Comparison of ENCODE assay signal across 8 mouse cellular contexts in the genomic region with DNA sequence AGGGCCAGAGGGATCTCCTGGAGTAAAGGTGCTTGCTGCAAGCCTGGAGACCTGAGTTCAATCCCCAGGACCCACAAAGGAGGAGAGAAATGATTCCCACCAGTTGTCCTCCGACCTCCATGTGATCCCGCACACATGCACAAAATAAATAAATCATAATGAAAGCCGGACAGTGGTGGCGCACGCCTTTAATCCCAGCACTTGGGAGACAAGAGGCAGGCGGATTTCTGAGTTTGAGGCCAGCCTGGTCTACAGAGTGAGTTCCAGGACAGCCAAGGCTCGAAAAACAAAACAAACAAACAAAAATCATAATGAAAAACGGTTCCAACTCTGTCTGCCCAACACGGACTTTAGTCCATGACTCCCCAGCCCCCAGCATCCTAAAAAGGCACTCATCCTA. TPM values are rescaled to one million over a fixed set of nuclear protein-coding genes. Genes with fewer than 3 reads are reported as not detected.
DNase-seq lines count a peak whose midpoint lies in the region; ATAC-seq and TF ChIP-seq lines count a peak whose summit lies in the region.

No protein-coding gene starts in this region.

- no peak for ATAC-seq in midbrain, embryonic 12.5 days (ENCODE audit: low FRiP score, low read depth)
- no peak for ATAC-seq in midbrain, embryonic 11.5 days (ENCODE audit: low FRiP score)
- ATAC-seq in limb, embryonic 12.5 days (ENCODE audit: insufficient number of reproducible peaks, insufficient read depth, low FRiP score, low TSS enrichment, low read depth) = no peak
- ATAC-seq in stomach, postnatal 0 days (ENCODE audit: low FRiP score, low TSS enrichment) = no peak

- no peak for TF ChIP-seq EP300 in heart, adult 2 months (IDR thresholded peaks at IDR 0.05; ENCODE audit: insufficient read depth, low read depth, low read length)
- no peak for TF ChIP-seq EP300 in stomach, postnatal 0 days (optimal IDR thresholded peaks at IDR 0.05)

- H3K79me2 ChIP-seq in heart, adult 2 months (replicated peaks; ENCODE audit: control insufficient read depth, insufficient read depth, low read length) = no peaks in the 10 kb centered on the region

- no peak for TF ChIP-seq POLR2A in heart, adult 2 months (IDR thresholded peaks at IDR 0.05; ENCODE audit: insufficient read depth, low read depth, low read length)

- no peak for TF ChIP-seq CTCF in heart, adult 2 months (IDR thresholded peaks at IDR 0.05)
- no peak for TF ChIP-seq CTCF in stomach, postnatal 0 days (IDR thresholded peaks at IDR 0.05; ENCODE audit: low read depth)

- DNase-seq in heart, adult 2 months = no peak
- DNase-seq in heart, adult 8-10 months (ENCODE audit: low spot score) = no peak
- DNase-seq in midbrain, embryonic 11.5 days (ENCODE audit: low spot score, missing footprints) = no peak
- no peak for DNase-seq in stomach, postnatal 0 days (ENCODE audit: low spot score)
- DNase-seq in ovary, postnatal 36 days (ENCODE audit: low spot score) = no peak
- DNase-seq in layer of hippocampus, adult 11-12 months (ENCODE audit: low spot score) = no peak

- no peak overlapping the region; the same call in 1 of the 2 replicates for H3K4me2 ChIP-seq in midbrain, embryonic 12.5 days (replicated peaks)
- H3K4me2 ChIP-seq in midbrain, embryonic 11.5 days = no peak overlapping the region
- H3K4me2 ChIP-seq in limb, embryonic 12.5 days = peak overlapping the region; percentile 62
- peak overlapping the region; percentile 55 for H3K4me2 ChIP-seq in stomach, postnatal 0 days (replicated peaks; ENCODE audit: low read depth)

- 69% methylated on average over 9 of the region's 9 CpGs for WGBS in heart, adult 2 months
- 84% methylated on average over 9 of the region's 9 CpGs for WGBS in midbrain, embryonic 12.5 days
- 77% methylated on average over 9 of the region's 9 CpGs for WGBS in midbrain, embryonic 11.5 days
- WGBS in limb, embryonic 12.5 days = 68% methylated on average over 9 of the region's 9 CpGs
- 33% methylated on average over 9 of the region's 9 CpGs for WGBS in stomach, postnatal 0 days

- peaks cover 1% of the 10 kb centered on the region; the same call in 1 of the 2 replicates for H3K4me1 ChIP-seq in heart, adult 2 months (ENCODE audit: control insufficient read depth, insufficient read depth, low read length)
- H3K4me1 ChIP-seq in midbrain, embryonic 12.5 days = peaks cover 12% of the 10 kb centered on the region
- peaks cover 7% of the 10 kb centered on the region for H3K4me1 ChIP-seq in midbrain, embryonic 11.5 days (ENCODE audit: control insufficient read depth, insufficient read depth, low read length)
- peaks cover 11% of the 10 kb centered on the region for H3K4me1 ChIP-seq in limb, embryonic 12.5 days (replicated peaks)
- no peaks in the 10 kb centered on the region for H3K4me1 ChIP-seq in stomach, postnatal 0 days (replicated peaks; ENCODE audit: control insufficient read depth, insufficient read depth)

- intact Hi-C loops in heart, adult 2 months (cut with DNase I) = loop anchor here (1.0 to 10.0 kb wide), 2 partner anchors 12 to 340 kb away; a partner anchor contains a TSS

- no peak overlapping the region; the same call in 1 of the 2 replicates for H3K4me3 ChIP-seq in heart, adult 2 months
- H3K4me3 ChIP-seq in midbrain, embryonic 12.5 days = 0 out of 2 replicates have a peak overlapping the region, but pooled peaks have one; percentile 82
- H3K4me3 ChIP-seq in midbrain, embryonic 11.5 days (ENCODE audit: low read depth, low read length) = no peak overlapping the region
- peak overlapping the region; percentile 60 for H3K4me3 ChIP-seq in limb, embryonic 12.5 days (replicated peaks)
- peak overlapping the region; percentile 67 for H3K4me3 ChIP-seq in stomach, postnatal 0 days (ENCODE audit: low read depth, low read length)

- H3K36me3 ChIP-seq in heart, adult 2 months (ENCODE audit: control insufficient read depth, insufficient read depth, low read length) = no peaks in the 10 kb centered on the region
- peaks cover 44% of the 10 kb centered on the region for H3K36me3 ChIP-seq in midbrain, embryonic 12.5 days
- H3K36me3 ChIP-seq in midbrain, embryonic 11.5 days (ENCODE audit: control insufficient read depth, insufficient read depth, low read length) = peaks cover 4% of the 10 kb centered on the region; the same call in 1 of the 2 replicates
- H3K36me3 ChIP-seq in limb, embryonic 12.5 days = peaks cover 45% of the 10 kb centered on the region
- peaks cover 26% of the 10 kb centered on the region for H3K36me3 ChIP-seq in stomach, postnatal 0 days (ENCODE audit: control insufficient read depth, insufficient read depth, low read length)

- no peaks in the 10 kb centered on the region for H3K9me3 ChIP-seq in midbrain, embryonic 12.5 days
- H3K9me3 ChIP-seq in midbrain, embryonic 11.5 days (ENCODE audit: control insufficient read depth, low read length) = no peaks in the 10 kb centered on the region
- no peaks in the 10 kb centered on the region for H3K9me3 ChIP-seq in limb, embryonic 12.5 days
- no peaks in the 10 kb centered on the region for H3K9me3 ChIP-seq in stomach, postnatal 0 days (ENCODE audit: control insufficient read depth, low read length)

- H3K27me3 ChIP-seq in heart, adult 2 months (ENCODE audit: control insufficient read depth, insufficient read depth, low read length) = no peaks in the 10 kb centered on the region
- H3K27me3 ChIP-seq in midbrain, embryonic 12.5 days = no peaks in the 10 kb centered on the region
- no peaks in the 10 kb centered on the region for H3K27me3 ChIP-seq in midbrain, embryonic 11.5 days (ENCODE audit: control insufficient read depth, insufficient read depth, low read length)
- H3K27me3 ChIP-seq in limb, embryonic 12.5 days = no peaks in the 10 kb centered on the region
- no peaks in the 10 kb centered on the region for H3K27me3 ChIP-seq in stomach, postnatal 0 days (ENCODE audit: control insufficient read depth, insufficient read depth, low read length)

- H3K27ac ChIP-seq in heart, adult 2 months = peak overlapping the region; percentile 82
- no peak overlapping the region for H3K27ac ChIP-seq in midbrain, embryonic 12.5 days (replicated peaks)
- no peak overlapping the region for H3K27ac ChIP-seq in midbrain, embryonic 11.5 days (ENCODE audit: low read depth, low read length)
- peak overlapping the region; percentile 73; the same call in 1 of the 2 replicates for H3K27ac ChIP-seq in limb, embryonic 12.5 days
- H3K27ac ChIP-seq in stomach, postnatal 0 days (replicated peaks) = peak overlapping the region; percentile 85

- H3K9ac ChIP-seq in heart, adult 2 months (ENCODE audit: low read depth, low read length) = no peak overlapping the region
- no peak overlapping the region; the same call in 1 of the 2 replicates for H3K9ac ChIP-seq in midbrain, embryonic 12.5 days (replicated peaks)
- H3K9ac ChIP-seq in midbrain, embryonic 11.5 days (ENCODE audit: low read length) = no peak overlapping the region
- H3K9ac ChIP-seq in limb, embryonic 12.5 days (replicated peaks) = no peak overlapping the region
- H3K9ac ChIP-seq in stomach, postnatal 0 days (ENCODE audit: low read length) = peak overlapping the region; percentile 43

RNA-seq across cellular contexts. Expression of a gene that starts 1.7 kb away (rescaled TPM):
- total RNA-seq in heart, adult 2 months (2021) = 10 to 100 TPM; 33.1 to 46.7 TPM
- 21.8 and 22.1 TPM in 2 replicates for polyA plus RNA-seq in heart, adult 2 months (2012; rRNA removed)
- total RNA-seq in heart, adult 8-10 months (2022) = 10 to 100 TPM; 33.2 to 48.1 (median 38.1) TPM
- polyA plus RNA-seq in midbrain, embryonic 12.5 days (2016; fragmentation: Nextera tagmentation; extraction: Ambion mirVana) = 43.2 and 48.8 TPM in 2 replicates
- 17.9 and 20.2 TPM in 2 replicates for polyA plus RNA-seq in midbrain, embryonic 11.5 days (2014; fragmentation: Nextera tagmentation; extraction: Ambion mirVana)
- polyA plus RNA-seq in limb, embryonic 12.5 days (2016; fragmentation: Nextera tagmentation; extraction: Ambion mirVana) = 43.1 and 44.7 TPM in 2 replicates
- 11.5 and 13.0 TPM in 2 replicates for polyA plus RNA-seq in stomach, postnatal 0 days (2015; fragmentation: Nextera tagmentation; extraction: Ambion mirVana)

RNA-seq across cellular contexts. Expression of a gene that starts 11.5 kb away (rescaled TPM):
- 10 to 100 TPM; 15.4 to 17.4 TPM for total RNA-seq in heart, adult 2 months (2021)
- 12.8 and 16.3 TPM in 2 replicates for polyA plus RNA-seq in heart, adult 2 months (2012; rRNA removed)
- 10 to 100 TPM; 12.3 to 18.1 (median 14.4) TPM for total RNA-seq in heart, adult 8-10 months (2022)
- 20.5 and 20.6 TPM in 2 replicates for polyA plus RNA-seq in midbrain, embryonic 12.5 days (2016; fragmentation: Nextera tagmentation; extraction: Ambion mirVana)
- 9.8 and 10.3 TPM in 2 replicates for polyA plus RNA-seq in midbrain, embryonic 11.5 days (2014; fragmentation: Nextera tagmentation; extraction: Ambion mirVana)
- polyA plus RNA-seq in limb, embryonic 12.5 days (2016; fragmentation: Nextera tagmentation; extraction: Ambion mirVana) = 13.9 and 17.6 TPM in 2 replicates
- polyA plus RNA-seq in stomach, postnatal 0 days (2015; fragmentation: Nextera tagmentation; extraction: Ambion mirVana) = 28.0 and 29.1 TPM in 2 replicates

RNA-seq across cellular contexts. Expression of a gene that starts 23.3 kb away (rescaled TPM):
- 1 to 10 TPM; 2.1 to 3.2 TPM for total RNA-seq in heart, adult 2 months (2021)
- 2.4 and 3.3 TPM in 2 replicates for polyA plus RNA-seq in heart, adult 2 months (2012; rRNA removed)
- 1 to 10 TPM; 2.8 to 5.1 (median 4.4) TPM for total RNA-seq in heart, adult 8-10 months (2022)
- polyA plus RNA-seq in midbrain, embryonic 12.5 days (2016; fragmentation: Nextera tagmentation; extraction: Ambion mirVana) = 17.3 and 18.9 TPM in 2 replicates
- 6.3 and 8.3 TPM in 2 replicates for polyA plus RNA-seq in midbrain, embryonic 11.5 days (2014; fragmentation: Nextera tagmentation; extraction: Ambion mirVana)
- 8.2 and 9.3 TPM in 2 replicates for polyA plus RNA-seq in limb, embryonic 12.5 days (2016; fragmentation: Nextera tagmentation; extraction: Ambion mirVana)
- 3.7 and 5.0 TPM in 2 replicates for polyA plus RNA-seq in stomach, postnatal 0 days (2015; fragmentation: Nextera tagmentation; extraction: Ambion mirVana)

RNA-seq across cellular contexts. Expression of a gene that starts 25.6 kb away (rescaled TPM):
- 1 to 10 TPM; 7.9 to 8.1 TPM for total RNA-seq in heart, adult 2 months (2021)
- 10.0 TPM in 2 replicates for polyA plus RNA-seq in heart, adult 2 months (2012; rRNA removed)
- 1 to 10 TPM; 4.1 to 5.5 (median 5.1) TPM for total RNA-seq in heart, adult 8-10 months (2022)
- 1.3 and 1.5 TPM in 2 replicates for polyA plus RNA-seq in midbrain, embryonic 12.5 days (2016; fragmentation: Nextera tagmentation; extraction: Ambion mirVana)
- 1.3 TPM in 2 replicates for polyA plus RNA-seq in midbrain, embryonic 11.5 days (2014; fragmentation: Nextera tagmentation; extraction: Ambion mirVana)
- 0.45 and 0.91 TPM in 2 replicates for polyA plus RNA-seq in limb, embryonic 12.5 days (2016; fragmentation: Nextera tagmentation; extraction: Ambion mirVana)
- 1.9 and 2.0 TPM in 2 replicates for polyA plus RNA-seq in stomach, postnatal 0 days (2015; fragmentation: Nextera tagmentation; extraction: Ambion mirVana)

RNA-seq across cellular contexts. Expression of a gene that starts 41.0 kb away (rescaled TPM):
- 1 to 10 TPM; 1.4 to 1.6 TPM for total RNA-seq in heart, adult 2 months (2021)
- 1.1 and 1.3 TPM in 2 replicates for polyA plus RNA-seq in heart, adult 2 months (2012; rRNA removed)
- 1 to 10 TPM; 1.0 to 1.4 (median 1.2) TPM for total RNA-seq in heart, adult 8-10 months (2022)
- polyA plus RNA-seq in midbrain, embryonic 12.5 days (2016; fragmentation: Nextera tagmentation; extraction: Ambion mirVana) = 0.11 TPM in 1 of 2 replicates, not detected in the other
- polyA plus RNA-seq in midbrain, embryonic 11.5 days (2014; fragmentation: Nextera tagmentation; extraction: Ambion mirVana) = 0.12 TPM in 1 of 2 replicates, not detected in the other
- polyA plus RNA-seq in limb, embryonic 12.5 days (2016; fragmentation: Nextera tagmentation; extraction: Ambion mirVana) = 0.10 TPM in 1 of 2 replicates, not detected in the other
- 0.24 TPM in 2 replicates for polyA plus RNA-seq in stomach, postnatal 0 days (2015; fragmentation: Nextera tagmentation; extraction: Ambion mirVana)

Comparison
In these comparisons a context has a peak if more than half of its experiments do, and no peak if none do; other contexts are left out.
1. H3K4me3 ChIP-seq: peak in midbrain, embryonic 12.5 days (single experiment), limb, embryonic 12.5 days (single experiment) and stomach, postnatal 0 days (single experiment); none in heart, adult 2 months (single experiment) and midbrain, embryonic 11.5 days (single experiment).
2. H3K27ac ChIP-seq: peak in heart, adult 2 months (single experiment), limb, embryonic 12.5 days (single experiment) and stomach, postnatal 0 days (single experiment); none in midbrain, embryonic 12.5 days (single experiment) and midbrain, embryonic 11.5 days (single experiment).
3. H3K4me2 ChIP-seq: peak in limb, embryonic 12.5 days (single experiment) and stomach, postnatal 0 days (single experiment); none in midbrain, embryonic 12.5 days (single experiment) and midbrain, embryonic 11.5 days (single experiment).